Mouse (Mus musculus) thymus, postnatal 36 days (tissue): ENCODE results near the gene Adh1.

Experiments
- DNase-seq, 2 experiments: peaks; one replicate each; pipeline ENCODE4 v3.0.0; 2022; ENCODE audit warnings: mixed read lengths in 2 of 2

Gene Adh1

GRCm38 (mm10) chr3:138260721-138261669 is at the start of gene Adh1:
Gene Adh1, plus strand, starts transcription at chr3:138260991.
- DNase-seq = no peak

- no peak for DNase-seq
These were observed 48.3 kb upstream of the Adh1 start for GRCm38 (mm10) chr3:138212431-138212951.

GRCm38 (mm10) chr3:138215395-138215989 is 45.3 kb upstream of the Adh1 start:
- no peak for DNase-seq

DNA sequence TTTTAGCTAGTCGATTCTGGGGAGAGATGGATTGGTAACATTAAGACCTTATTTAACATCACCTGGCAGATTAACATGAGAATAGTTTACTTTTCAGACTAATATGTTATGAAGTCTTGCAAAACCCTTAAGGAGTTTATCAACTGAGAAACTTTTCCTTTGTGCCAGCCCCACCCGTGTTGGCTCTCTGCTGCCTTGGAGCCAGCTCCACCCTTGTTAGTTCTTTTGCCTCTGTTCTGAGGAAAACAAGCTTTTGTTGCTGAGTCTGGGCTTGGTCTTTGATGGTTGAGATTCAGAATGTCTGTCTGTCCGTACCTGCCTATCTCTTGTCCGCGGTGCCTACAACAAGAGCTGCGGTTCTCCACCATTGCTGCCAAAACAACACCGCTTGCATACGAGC is 44.7 kb upstream of the Adh1 start:
- no peak for DNase-seq

DNA sequence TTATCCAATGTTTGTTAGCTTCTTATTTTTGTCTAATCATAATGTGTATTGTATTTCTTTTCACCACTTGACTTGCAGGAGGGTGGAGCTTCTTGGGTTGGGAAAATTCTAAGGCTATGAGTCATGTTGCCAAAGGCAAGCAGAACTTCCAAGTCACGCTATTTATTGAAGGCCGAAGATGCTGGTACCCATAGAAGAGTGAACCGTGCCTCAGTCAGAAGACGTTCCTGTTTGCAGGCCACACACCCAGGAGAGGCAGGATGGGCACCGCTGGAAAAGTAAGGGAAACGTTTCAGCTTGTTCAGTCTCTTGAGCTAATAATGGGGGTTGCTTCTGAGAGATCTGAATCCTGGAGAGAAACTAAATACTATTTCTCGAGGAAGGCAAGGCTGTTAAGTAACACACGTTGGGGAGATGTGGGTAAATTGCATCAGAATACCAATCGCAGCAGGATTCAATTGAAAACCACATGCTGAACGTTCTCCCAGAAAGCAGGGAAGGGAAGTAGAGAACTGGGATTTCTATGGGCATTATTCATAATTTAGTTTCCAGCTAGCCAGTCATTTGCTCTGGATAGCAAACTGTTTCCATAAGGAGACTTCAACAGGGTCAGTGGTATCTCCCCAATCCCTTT is 43.0 kb upstream of the Adh1 start, which contains the start of gene Adh7:
TSS of gene Adh7 (plus strand) at position 130 of the 634 bp plus-strand sequence.
- DNase-seq = no peak

DNA sequence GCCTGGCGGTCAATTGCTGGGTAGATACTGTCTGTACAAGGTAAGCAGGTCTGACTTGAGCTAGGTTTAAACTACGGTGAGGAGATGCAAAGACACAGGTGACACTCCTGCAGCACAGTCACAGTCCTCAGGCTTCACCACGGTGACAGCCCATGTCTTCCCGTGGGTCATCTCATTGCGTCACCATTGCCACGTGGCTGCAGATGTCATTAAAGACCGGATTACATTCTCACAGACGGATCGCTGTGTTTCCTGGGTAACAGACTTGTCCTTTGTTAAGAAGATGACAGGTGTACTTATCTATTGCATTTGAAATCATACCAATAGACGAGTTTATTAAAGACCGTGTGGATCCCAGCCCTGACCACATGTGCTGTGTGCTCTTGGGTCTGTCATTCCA is 39.7 kb upstream of the Adh1 start:
- DNase-seq = no peak

DNA sequence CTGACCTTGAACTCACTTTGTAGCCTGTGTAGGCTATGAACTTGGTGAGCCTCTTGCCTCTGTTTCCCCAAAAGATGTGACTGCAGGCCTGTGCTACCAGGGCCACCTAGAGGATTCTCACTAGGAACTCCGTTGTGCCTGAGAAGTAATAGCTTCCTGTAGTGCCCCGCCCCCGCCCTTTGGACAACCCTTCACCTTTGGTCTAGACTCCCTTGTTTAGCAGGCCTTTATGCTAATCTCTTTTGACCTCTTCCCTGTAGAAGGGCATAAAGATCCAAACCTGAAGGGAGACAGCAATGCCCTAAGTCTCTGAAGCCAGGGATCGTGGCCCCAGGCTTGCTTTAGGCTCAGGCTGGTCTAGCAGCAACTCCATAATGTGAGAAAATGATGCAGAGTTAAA is 38.3 kb upstream of the Adh1 start:
- DNase-seq = no peak

- peak; percentile 15 to 40 for DNase-seq
These were observed 37.8 kb upstream of the Adh1 start for GRCm38 (mm10) chr3:138222952-138223351.

DNA sequence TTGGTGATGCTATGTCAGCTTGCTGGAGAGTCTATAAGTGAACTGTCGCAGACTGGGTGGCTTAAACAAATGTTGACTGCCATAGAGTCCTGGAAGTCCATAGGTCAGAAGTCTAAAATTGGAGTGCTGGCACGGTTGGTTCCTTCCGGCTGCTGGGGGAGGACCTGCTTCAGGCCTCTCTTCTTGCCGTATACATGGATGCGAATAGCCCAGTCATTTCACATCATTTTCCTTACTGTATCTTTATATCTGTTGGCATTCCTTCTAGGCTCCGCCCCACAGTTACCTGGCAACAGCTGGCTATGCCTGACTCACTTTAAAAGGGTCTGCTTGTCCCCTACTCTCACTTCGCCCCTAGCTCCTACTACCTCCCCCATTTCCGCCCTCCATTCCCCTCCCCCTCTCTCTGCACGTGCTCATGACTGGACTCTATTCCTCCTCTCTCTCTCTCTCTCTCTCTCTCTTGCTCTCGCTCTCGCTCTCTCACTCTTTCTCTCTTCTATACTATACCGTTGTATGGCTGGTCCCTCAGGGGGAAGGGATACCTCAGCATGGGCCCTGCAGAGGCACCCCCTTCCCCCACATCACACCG is 36.3 kb upstream of the Adh1 start:
- DNase-seq = no peak

DNA sequence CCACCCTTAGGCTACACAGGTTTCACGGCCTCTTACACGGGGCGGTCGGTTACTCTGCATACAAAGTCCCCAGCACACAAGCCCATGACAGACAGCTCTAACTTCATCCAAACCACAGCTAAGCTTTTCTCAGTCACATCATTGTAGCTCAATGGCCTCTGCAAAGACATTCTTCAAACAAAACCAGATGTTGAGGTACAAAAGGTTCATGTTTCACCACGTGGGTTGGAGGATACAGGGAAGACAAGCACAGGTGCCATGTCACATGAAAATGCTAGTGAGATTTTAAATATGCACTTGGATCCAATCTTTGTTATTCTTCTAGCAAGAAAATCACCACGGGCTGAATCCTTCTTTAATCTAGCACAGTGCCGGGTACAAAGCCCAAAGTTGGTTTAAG is 35.5 kb upstream of the Adh1 start:
- DNase-seq = no peak

GRCm38 (mm10) chr3:138225853-138226252 is 34.9 kb upstream of the Adh1 start:
- no peak for DNase-seq

DNA sequence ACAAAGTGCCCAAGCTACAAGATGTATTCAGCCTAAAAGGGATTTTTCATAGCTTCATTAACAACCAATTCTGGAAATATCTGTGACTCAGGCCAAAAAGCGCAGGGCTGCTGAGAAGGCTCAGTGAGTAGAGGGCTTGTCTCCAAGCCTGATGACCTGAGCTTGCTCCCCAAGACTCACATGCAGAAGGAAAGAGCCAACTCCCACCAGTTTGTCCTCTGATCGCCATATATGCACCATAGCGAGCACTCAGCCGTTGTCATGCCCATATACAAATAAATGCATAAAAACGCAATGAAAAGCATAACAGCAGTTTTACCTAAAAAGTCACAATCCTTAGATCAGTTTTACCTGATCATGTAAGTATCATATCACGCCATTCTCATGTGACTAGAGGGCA is 34.3 kb upstream of the Adh1 start:
- no peak for DNase-seq

DNA sequence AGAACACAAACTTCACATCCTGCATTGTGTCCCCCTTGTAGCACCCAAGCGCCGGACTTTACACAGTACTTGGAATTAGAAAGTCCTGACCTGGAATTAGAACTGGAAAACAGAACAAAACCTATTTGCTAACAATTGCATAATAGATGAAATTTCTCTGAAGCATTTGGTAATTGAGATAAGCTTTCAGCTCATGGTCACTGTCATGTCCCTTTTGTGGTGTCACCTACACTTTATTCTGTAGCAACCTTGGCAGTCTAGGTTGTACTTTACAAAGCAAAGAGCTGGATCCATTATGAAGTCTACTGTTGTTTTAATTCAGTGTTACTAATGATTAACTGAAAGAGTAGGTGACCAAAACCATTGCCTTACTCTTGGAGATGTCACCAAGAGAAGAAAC is 33.7 kb upstream of the Adh1 start:
- DNase-seq = no peak

DNA sequence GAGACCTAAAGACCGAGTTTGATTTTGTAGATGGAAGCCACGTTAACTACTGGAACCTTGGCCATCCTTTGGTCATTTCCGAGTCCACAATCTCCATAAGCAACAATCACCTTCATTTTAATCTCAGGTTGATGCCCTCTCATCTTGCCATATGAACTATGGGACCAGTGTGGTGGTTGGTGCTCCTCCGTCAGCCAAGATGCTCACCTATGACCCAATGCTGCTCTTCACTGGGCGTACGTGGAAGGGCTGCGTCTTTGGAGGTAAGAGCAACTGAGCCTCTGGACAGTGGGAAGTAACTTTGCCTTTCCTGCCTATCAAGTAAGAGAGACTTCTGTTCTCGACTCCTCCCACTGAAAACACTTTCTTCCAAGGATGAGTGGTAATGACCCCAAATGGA is 33.0 kb upstream of the Adh1 start:
- DNase-seq = no peak

GRCm38 (mm10) chr3:138229448-138229847 is 31.3 kb upstream of the Adh1 start:
- no peak for DNase-seq

GRCm38 (mm10) chr3:138230266-138230665 is 30.5 kb upstream of the Adh1 start:
- DNase-seq = no peak

- DNase-seq = no peak
These were observed 29.3 kb upstream of the Adh1 start for GRCm38 (mm10) chr3:138231531-138231930.

GRCm38 (mm10) chr3:138236546-138237163 is 24.1 kb upstream of the Adh1 start:
- no peak for DNase-seq

DNA sequence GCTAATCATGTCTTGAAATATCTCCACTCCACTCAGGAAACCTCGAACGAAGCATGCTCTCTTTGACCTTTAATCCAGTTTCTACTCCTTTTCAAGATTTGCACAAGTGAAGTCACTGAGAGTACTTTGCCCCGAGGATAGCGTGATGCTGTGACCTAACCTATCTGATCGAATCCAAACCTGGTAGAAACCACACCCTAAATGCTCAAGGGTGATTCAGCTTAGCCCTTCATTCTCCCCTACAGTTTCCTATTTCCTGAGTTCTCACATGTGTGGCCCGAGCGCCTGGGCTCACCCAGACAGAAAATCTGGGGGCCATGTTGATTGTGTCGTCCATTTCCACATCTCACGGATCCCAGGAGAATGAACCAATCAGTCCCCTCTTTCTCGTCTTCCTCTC is 22.7 kb upstream of the Adh1 start:
- no peak for DNase-seq

- no peak for DNase-seq
These were observed 21.3 kb upstream of the Adh1 start for GRCm38 (mm10) chr3:138239461-138239860.

DNA sequence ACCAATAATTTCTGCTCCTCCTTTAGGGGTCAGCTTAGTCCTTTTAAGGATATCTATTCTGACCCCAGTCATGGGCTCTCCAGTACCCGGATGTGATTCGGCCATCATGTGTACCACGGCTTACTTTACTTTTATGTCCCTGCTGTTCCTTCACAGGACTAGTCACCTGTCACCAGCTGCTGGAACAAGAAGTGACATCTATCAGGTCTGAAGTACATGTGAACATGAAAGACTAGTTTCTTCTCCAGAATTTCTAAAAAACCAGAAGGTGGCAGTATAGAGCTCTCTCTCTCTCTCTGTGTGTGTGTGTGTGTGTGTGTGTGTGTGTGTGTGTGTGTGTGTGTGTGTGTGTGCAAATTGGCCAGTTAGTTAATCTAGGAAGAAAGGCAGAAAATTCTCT is 20.4 kb upstream of the Adh1 start:
- DNase-seq = no peak

DNA sequence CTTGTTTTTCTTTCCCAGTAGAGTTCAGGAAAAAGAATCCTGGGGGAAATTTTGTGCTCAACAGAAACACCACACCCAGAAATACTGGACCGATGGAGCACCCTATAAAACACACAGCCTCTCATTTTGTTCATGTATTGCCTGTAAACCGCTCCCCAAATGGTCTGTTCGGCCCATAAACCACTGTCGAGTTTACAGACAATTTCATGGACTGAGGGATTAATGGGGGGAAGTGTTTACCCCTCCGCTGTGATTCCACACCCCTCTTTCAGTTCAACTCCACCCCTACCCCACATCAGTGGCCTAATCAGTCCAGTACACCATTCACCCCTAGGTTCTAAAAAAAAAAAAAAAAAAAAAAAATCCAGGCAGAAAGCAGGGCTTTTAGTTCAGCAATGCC is 19.8 kb upstream of the Adh1 start:
- DNase-seq = no peak

- no peak for DNase-seq
These were observed 19.4 kb upstream of the Adh1 start for GRCm38 (mm10) chr3:138241371-138241770.
